Mouse (Mus musculus): Measurements from ENCODE around the gene Lrrc8e. TPM values are rescaled to one million over a fixed set of nuclear protein-coding genes. Genes with fewer than 3 reads are reported as not detected.

The Lrrc8e gene
- not detected for polyA plus RNA-seq (2014; fragmentation: Illumina TruSeq; extraction: RNeasy Lipid Tissue Mini Kit (QIAGEN cat#74804); ENCODE audit: low read depth, low replicate concordance)

DNA sequence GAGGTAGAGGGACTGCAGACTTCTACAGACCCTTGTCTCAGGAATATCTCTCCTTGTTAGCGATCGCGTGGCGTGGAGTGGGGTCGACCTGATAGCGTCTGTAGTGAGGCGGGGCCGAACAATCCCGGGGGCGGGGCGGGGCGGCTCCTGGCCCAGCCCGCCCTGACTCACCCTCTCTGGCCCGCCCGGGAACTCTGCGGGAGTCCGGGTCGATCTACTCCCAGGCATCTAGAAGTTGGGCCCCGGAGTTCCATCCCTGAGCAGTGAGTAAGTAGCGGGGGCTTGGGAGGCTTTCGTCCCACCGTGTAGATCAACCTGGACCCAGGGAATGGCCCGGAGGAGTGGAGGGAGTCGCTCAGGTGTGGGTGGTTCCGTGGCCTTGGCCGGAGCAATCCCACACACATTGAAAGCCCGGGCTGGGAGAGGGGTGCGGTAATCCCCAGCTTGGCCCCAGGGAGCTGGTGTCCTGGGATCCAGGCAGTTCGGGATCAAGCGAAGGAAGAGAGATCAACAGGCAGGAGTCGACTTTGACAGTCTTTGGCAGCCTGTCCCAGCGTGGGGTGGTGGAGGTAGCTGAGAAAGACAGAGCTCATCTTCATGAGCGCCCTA is at the start of gene Lrrc8e:
Gene Lrrc8e (plus strand): TSS at position 89 of the 609 bp plus-strand sequence.

DNA sequence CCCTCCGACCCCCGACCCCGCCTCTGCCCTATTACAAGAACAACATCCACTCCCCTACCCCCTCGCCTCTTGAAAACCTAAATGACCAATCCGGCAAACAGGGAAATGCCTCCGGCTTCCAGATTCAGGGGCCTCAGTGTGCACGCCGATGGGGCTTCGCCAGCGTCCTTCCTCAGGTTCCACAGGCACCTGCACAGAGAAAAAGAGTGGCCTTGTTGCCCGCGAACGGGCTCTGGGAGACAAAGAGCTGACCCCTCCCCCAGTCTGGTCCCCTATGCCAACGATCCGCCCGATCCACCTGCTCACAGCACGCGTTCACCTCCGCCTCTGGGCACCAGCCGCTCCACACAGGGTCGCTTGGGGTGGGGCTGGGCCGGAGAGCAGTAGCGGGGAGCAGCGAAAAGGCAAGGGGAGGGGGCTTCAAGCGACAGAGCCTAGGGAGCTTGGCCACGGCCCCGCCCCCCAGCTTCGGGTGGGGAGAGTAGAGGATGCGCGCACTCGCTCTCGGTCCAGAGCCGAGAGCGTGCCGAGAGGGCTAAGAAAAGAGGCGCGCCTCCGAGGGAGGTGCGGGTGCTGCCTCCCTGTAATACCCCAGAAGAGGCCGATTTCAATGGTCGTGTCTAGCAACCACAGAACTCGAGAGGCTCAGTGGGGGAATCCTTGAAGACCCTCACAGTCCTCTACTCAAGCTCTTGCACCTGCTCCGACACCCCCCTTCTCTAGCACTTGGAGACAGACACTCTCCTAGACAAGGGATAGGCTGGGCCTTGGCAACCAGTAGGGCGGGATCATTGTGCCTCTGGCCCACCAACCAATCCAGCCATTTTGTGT is 9.6 kb upstream of the Lrrc8e start, which contains the start of gene Prr36:
Gene Prr36 (minus strand): TSS at position 669 of the 831 bp plus-strand sequence.

DNA sequence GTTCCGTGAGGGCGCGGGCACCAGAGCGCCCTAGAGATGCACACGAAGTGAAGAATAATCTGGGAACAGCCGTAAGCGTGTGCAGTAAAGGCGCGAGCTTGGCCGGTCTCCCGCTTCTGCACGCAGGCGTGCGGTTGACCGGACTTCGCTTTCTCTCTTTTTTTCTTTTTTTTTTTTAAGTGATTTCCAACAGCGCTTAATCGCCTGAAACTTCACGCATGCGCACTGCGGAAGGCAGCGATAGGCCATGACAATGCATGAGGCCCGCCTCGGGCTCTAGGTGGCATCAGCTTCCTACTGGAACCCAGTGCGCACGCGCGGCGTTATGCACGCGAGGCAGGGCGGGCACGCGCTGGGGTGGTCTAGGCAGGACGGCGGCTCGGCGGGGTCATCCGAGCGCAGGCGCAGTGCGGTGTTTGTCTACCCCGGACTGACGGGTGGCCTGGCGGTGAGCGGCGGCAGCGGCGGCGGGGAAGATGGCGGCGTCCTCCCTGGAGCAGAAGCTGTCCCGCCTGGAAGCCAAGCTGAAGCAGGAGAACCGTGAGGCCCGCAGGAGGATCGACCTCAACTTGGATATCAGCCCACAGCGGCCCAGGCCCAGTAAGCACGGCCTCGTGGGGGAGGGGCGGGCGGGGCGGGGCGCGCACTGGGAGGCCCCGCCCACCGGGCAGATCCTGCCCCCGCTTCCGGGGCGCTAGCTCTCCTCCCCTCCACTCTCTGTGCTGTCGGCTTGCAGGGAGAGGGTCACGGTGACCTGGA is 12.0 kb downstream of the Lrrc8e start, which contains the start of the genes Map2k7 and Gm49320:
Gene Map2k7 (plus strand): TSS at position 307 of the 759 bp plus-strand sequence.
Gene Gm49320 (plus strand): TSS at position 432 of the 759 bp plus-strand sequence.

DNA sequence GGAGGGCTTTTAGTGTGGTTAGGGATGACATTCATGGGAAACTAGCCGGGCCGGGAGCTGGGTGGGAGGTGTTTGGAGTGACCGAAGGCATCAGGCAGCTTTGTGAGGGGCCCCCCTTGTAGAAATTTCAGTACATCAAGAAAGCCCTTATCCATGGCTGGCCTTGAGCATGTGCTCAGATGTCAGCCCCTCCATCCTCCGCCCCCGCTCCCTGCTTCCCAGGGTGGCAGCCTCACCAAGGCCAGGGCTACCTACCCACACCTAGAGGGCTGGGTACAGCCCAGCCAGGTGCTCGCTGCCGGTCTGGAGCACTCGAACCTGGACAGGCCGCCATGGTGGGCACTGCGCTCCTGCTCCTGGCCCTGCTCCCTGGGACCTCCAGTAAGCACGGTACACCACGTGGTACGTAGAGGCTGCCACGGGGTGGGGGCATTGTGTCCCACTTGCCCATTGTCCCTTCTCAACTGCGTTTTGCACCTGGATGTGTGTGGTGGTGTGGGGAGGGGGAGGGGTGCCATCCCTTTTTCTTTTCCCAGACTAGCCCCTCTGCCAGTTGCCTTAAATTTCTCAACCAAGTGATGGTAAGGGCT is 21.4 kb downstream of the Lrrc8e start, which contains the start of gene Tgfbr3l:
Gene Tgfbr3l (plus strand): TSS at position 264 of the 590 bp plus-strand sequence.

DNA sequence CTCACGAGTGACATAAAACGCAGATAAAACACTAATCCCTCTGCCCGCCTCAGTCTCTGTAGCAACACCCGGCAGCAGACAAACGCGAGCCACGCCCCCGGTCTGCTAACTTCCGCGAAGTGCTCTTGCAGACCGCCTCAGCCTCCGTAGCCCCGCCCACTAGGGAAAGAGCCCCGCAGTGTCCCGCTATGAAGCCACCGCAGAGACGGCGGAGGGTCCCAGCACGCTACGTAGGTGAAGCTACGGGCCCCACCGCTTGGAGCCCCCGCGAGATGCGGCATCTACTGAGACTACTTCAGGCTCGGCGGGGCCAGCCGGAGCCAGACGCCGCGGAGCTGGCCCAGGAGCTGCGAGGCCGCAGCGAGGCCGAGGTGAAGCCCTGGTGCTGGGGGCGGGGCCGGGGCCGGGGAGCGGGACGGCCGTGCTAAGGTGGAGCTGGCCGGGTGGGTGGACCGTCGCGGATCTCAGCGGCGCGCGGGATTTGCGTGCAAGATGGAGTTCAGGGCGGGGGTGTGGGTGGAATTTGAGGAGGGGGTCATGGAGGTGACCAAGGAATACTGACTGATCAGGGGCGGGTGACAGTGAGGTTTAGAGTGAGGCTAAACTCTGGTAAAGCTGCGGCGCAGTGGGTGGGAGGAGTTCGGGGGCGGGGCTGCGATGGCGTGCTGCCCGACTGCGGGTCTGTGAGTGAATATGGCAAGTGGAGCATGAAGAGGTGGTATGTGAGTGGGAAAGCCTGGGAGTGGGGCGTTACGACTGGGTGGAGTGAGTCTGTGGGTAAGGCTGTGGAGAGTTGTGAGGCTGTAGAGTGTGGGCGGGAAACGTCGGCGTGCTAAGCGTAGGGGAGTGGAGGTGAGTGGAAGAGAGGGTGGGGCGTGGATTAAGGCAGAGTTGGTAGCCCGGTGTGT is 26.6 kb downstream of the Lrrc8e start, which contains the start of gene Snapc2:
Gene Snapc2 (plus strand): TSS at position 147 of the 908 bp plus-strand sequence.

DNA sequence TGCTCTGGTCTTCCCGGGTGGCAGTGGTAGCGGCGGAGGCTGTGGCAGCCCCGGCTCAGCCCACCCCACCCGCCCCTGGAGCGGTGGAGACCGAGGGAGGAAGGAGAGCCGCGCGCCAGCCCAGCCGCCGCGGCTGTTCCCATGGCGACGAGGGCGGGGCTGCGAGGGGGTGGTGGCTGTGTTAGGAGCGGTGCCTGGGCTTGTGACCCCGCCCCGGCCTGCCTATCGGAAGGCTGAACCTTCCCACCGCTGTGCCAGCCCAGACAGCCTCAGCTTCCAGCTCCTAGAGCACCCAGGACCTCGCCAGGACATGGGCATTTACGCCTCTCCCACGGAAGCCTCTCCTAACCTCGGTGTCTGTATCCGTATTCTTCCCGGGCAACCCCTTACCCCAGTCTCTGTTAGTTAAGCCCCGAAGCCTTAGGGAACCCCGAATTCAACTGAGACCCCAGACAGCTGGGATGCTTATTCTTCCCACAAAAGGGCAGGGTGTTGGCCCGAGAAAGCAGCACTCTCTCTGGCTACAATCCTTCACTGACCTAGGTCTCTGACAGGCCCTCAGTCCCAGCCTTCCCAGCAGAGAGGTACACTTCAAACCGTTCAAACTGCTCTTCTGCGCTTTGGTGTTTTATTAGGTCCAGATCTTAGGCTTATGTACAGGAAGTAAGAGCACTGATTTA is 32.6 kb downstream of the Lrrc8e start, which contains the start of gene Ctxn1:
Gene Ctxn1 (minus strand): TSS at position 150 of the 680 bp plus-strand sequence.

DNA sequence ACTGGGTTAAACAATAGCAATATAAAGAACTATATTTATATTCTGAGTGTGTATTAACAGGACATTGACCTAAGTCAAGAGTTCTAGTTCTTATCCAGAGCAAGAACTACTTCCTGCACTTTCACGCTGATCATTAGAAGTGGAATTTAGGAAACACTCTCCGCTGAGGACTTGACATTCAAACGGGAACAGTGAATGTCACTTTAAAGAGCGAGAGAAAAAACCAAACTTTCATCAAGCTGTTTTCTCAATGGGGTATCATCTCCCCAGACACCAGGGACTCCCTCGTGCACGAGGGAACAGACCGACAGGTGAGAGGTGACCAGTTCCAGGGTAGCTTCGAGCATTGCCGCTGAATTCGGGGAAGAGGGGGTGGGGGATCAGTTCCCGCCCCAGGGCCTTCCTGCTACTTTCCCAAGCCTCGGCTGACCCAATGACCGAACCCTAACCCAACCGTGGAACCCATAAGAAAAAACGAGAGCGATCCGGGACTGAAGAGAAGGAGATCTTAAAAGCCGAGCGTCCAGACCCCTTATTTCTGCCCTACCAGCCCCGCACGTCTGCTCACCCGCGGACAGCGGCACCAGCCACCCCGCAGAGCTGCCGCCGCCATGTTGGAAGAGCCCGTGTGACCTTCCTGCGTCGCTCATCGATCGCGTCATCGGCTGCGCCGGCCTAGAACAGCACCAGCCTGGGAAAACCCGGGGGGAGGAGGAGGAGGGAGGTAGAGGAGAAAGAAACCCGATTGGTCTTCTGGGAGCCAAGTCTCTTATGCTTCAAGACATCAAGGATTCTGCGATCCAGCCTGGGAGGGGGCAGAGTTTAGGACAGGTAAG is 48.9 kb downstream of the Lrrc8e start, which contains the start of gene Timm44:
Gene Timm44 (minus strand): TSS at position 639 of the 836 bp plus-strand sequence.

Other genes starting within 250 kb of the Lrrc8e start
- 2.3 TPM for gene Cd209f, start 121.0 kb upstream of the Lrrc8e start, polyA plus RNA-seq (2014; fragmentation: Illumina TruSeq; extraction: RNeasy Lipid Tissue Mini Kit (QIAGEN cat#74804); ENCODE audit: low read depth, low replicate concordance)
- 0.42 TPM for gene Cd209g, start 92.7 kb upstream of the Lrrc8e start, polyA plus RNA-seq (2014; fragmentation: Illumina TruSeq; extraction: RNeasy Lipid Tissue Mini Kit (QIAGEN cat#74804); ENCODE audit: low read depth, low replicate concordance)
- gene Evi5l, start 60.3 kb upstream of the Lrrc8e start, polyA plus RNA-seq (2014; fragmentation: Illumina TruSeq; extraction: RNeasy Lipid Tissue Mini Kit (QIAGEN cat#74804); ENCODE audit: low read depth, low replicate concordance) = 14.8 TPM
- gene Prr36, start 9.4 kb upstream of the Lrrc8e start, polyA plus RNA-seq (2014; fragmentation: Illumina TruSeq; extraction: RNeasy Lipid Tissue Mini Kit (QIAGEN cat#74804); ENCODE audit: low read depth, low replicate concordance) = not detected
- 50.7 TPM for gene Map2k7, start 11.9 kb downstream of the Lrrc8e start, polyA plus RNA-seq (2014; fragmentation: Illumina TruSeq; extraction: RNeasy Lipid Tissue Mini Kit (QIAGEN cat#74804); ENCODE audit: low read depth, low replicate concordance)
- gene Gm49320, start 12.0 kb downstream of the Lrrc8e start, polyA plus RNA-seq (2014; fragmentation: Illumina TruSeq; extraction: RNeasy Lipid Tissue Mini Kit (QIAGEN cat#74804); ENCODE audit: low read depth, low replicate concordance) = not detected
- 5.3 TPM for gene Tgfbr3l, start 21.4 kb downstream of the Lrrc8e start, polyA plus RNA-seq (2014; fragmentation: Illumina TruSeq; extraction: RNeasy Lipid Tissue Mini Kit (QIAGEN cat#74804); ENCODE audit: low read depth, low replicate concordance)
- gene Snapc2, start 26.3 kb downstream of the Lrrc8e start, polyA plus RNA-seq (2014; fragmentation: Illumina TruSeq; extraction: RNeasy Lipid Tissue Mini Kit (QIAGEN cat#74804); ENCODE audit: low read depth, low replicate concordance) = 22.5 TPM
- gene Ctxn1, start 32.4 kb downstream of the Lrrc8e start, polyA plus RNA-seq (2014; fragmentation: Illumina TruSeq; extraction: RNeasy Lipid Tissue Mini Kit (QIAGEN cat#74804); ENCODE audit: low read depth, low replicate concordance) = 1.2 TPM
- gene Timm44, start 49.1 kb downstream of the Lrrc8e start, polyA plus RNA-seq (2014; fragmentation: Illumina TruSeq; extraction: RNeasy Lipid Tissue Mini Kit (QIAGEN cat#74804); ENCODE audit: low read depth, low replicate concordance) = 116 TPM
- 2.2 TPM for gene Ccl25, start 98.4 kb downstream of the Lrrc8e start, polyA plus RNA-seq (2014; fragmentation: Illumina TruSeq; extraction: RNeasy Lipid Tissue Mini Kit (QIAGEN cat#74804); ENCODE audit: low read depth, low replicate concordance)
- gene Elavl1, start 98.6 kb downstream of the Lrrc8e start, polyA plus RNA-seq (2014; fragmentation: Illumina TruSeq; extraction: RNeasy Lipid Tissue Mini Kit (QIAGEN cat#74804); ENCODE audit: low read depth, low replicate concordance) = 34.5 TPM

Data from heart, adult 10 weeks (tissue).